Mouse (Mus musculus) neural tube, embryonic 11.5 days (tissue): Measurements from ENCODE around the gene Atf3. TPM values are rescaled to one million over a fixed set of nuclear protein-coding genes. Genes with fewer than 3 reads are reported as not detected.

Source experiments
- ATAC-seq: fragments of 200-750 bp; cut with Nextera tagmentation; 2 replicates; pipeline ENCODE4 v1.8.0; 2017; ENCODE audit warnings: moderate number of reproducible peaks, mild to moderate bottlenecking, moderate TSS enrichment, moderate library complexity; ENCODE audit not compliant: insufficient read depth, low FRiP score, low TSS enrichment
- DNase-seq: peaks from one replicate; pipeline ENCODE4 v3.0.0-alpha.2; 2015; ENCODE audit warnings: low spot score
- H3K27ac ChIP-seq: fragments of 300-500 bp; sonication (generic); 2 replicates; pipeline ENCODE4 v1.5.1; 2014; ENCODE audit warnings: low read depth, mild to moderate bottlenecking, low read length
- H3K27me3 ChIP-seq: fragments of 300-500 bp; sonication (generic); 2 replicates; pipeline ENCODE4 v1.6.1; 2014; ENCODE audit warnings: mild to moderate bottlenecking, low read length, mixed read lengths; ENCODE audit not compliant: control insufficient read depth, insufficient read depth
- H3K36me3 ChIP-seq: fragments of 300-500 bp; sonication (generic); 2 replicates; pipeline ENCODE4 v1.6.1; 2014; ENCODE audit warnings: mild to moderate bottlenecking, low read length, moderate library complexity, mixed read lengths; ENCODE audit not compliant: control insufficient read depth, insufficient read depth
- H3K4me1 ChIP-seq: fragments of 300-500 bp; sonication (generic); 2 replicates; pipeline ENCODE4 v1.6.1; 2014; ENCODE audit warnings: low read length, mixed read lengths; ENCODE audit not compliant: control insufficient read depth, insufficient read depth
- H3K4me2 ChIP-seq: fragments of 300-500 bp; sonication (generic); 2 replicates; pipeline ENCODE4 v1.6.1; 2014; ENCODE audit warnings: low read depth, mild to moderate bottlenecking, moderate library complexity
- H3K4me3 ChIP-seq: fragments of 300-500 bp; sonication (generic); 2 replicates; pipeline ENCODE4 v1.5.1; 2014; ENCODE audit warnings: low read depth, low read length
- H3K9ac ChIP-seq: fragments of 300-500 bp; sonication (generic); 2 replicates; pipeline ENCODE4 v1.6.1; 2014; ENCODE audit warnings: mild to moderate bottlenecking, low read length
- H3K9me3 ChIP-seq: fragments of 300-500 bp; sonication (generic); 2 replicates; pipeline ENCODE4 v1.6.1; 2016; ENCODE audit warnings: low read length; ENCODE audit not compliant: control insufficient read depth
- WGBS: fragments of 180-500 bp; shearing (Covaris S2); extraction: QIAGEN DNeasy Blood & Tissue Kit; methylation state at CpG from one replicate; pipeline ENCODE4 v1.1.7; 2014; 5-methylcytosine and 5-hydroxymethylcytosine counted together
- polyA plus RNA-seq: library from polyadenylated mRNA; unstranded; fragments of >200 nt; fragmentation: Nextera tagmentation; extraction: Ambion mirVana; gene quantifications from 2 replicates; pipeline ENCODE4 v1.2.1, GENCODE M21; 2014

The Atf3 gene
- polyA plus RNA-seq, 1 experiment from 2014 or later: 3.2 TPM

GRCm38 (mm10) chr1:191205791-191206190, 12.0 kb downstream of the Atf3 start:
- 87% methylated on average over 5 of the region's 5 CpGs for WGBS
- Histone ChIP-seq H3K9me3 (no peaks in the 10 kb centered on the region), H3K4me1 (no peaks in the 10 kb centered on the region), H3K36me3 (no peaks in the 10 kb centered on the region), H3K9ac (no peak overlapping the region), H3K27ac (no peak overlapping the region), H3K4me2 (no peak overlapping the region), H3K27me3 (no peaks in the 10 kb centered on the region), H3K4me3 (no peak overlapping the region)
- no peak for DNase-seq
- no peak for ATAC-seq

GRCm38 (mm10) chr1:191204876-191205275, 13.0 kb downstream of the Atf3 start:
- Histone ChIP-seq H3K36me3 (no peaks in the 10 kb centered on the region), H3K27ac (no peak overlapping the region), H3K27me3 (no peaks in the 10 kb centered on the region), H3K4me3 (no peak overlapping the region), H3K4me2 (no peak overlapping the region), H3K9me3 (no peaks in the 10 kb centered on the region), H3K4me1 (no peaks in the 10 kb centered on the region), H3K9ac (no peak overlapping the region)
- DNase-seq: no peak
- ATAC-seq: no peak
- WGBS: 76% methylated on average over 5 of the region's 5 CpGs

- Histone ChIP-seq H3K27me3 (no peaks in the 10 kb centered on the region), H3K4me1 (no peaks in the 10 kb centered on the region), H3K36me3 (no peaks in the 10 kb centered on the region), H3K9me3 (no peaks in the 10 kb centered on the region), H3K4me2 (no peak overlapping the region), H3K9ac (no peak overlapping the region), H3K4me3 (no peak overlapping the region), H3K27ac (no peak overlapping the region)
- 90% methylated on average over 2 of the region's 2 CpGs for WGBS
- no peak for DNase-seq
- ATAC-seq: no peak
Measured at GRCm38 (mm10) chr1:191203496-191203895, 14.3 kb downstream of the Atf3 start.

- Histone ChIP-seq H3K36me3 (no peaks in the 10 kb centered on the region), H3K27ac (no peak overlapping the region), H3K4me1 (no peaks in the 10 kb centered on the region), H3K4me3 (no peak overlapping the region), H3K9ac (no peak overlapping the region), H3K4me2 (no peak overlapping the region), H3K27me3 (no peaks in the 10 kb centered on the region), H3K9me3 (no peaks in the 10 kb centered on the region)
- WGBS: 83% methylated on average over 11 of the region's 11 CpGs
- ATAC-seq: no peak
- DNase-seq: no peak
Measured at GRCm38 (mm10) chr1:191202208-191202952, 15.5 kb downstream of the Atf3 start.

GRCm38 (mm10) chr1:191200816-191201602, 16.8 kb downstream of the Atf3 start:
- no peaks in the 10 kb centered on the region for H3K27me3 ChIP-seq
- no peak overlapping the region for H3K27ac ChIP-seq
- no peaks in the 10 kb centered on the region for H3K36me3 ChIP-seq
- H3K4me1 ChIP-seq: no peaks in the 10 kb centered on the region
- no peak for DNase-seq
- H3K4me3 ChIP-seq: no peak overlapping the region
- no peak overlapping the region for H3K9ac ChIP-seq
- no peak for ATAC-seq
- no peaks in the 10 kb centered on the region for H3K9me3 ChIP-seq
- H3K4me2 ChIP-seq: no peak overlapping the region
- WGBS: 87% methylated on average over 9 of the region's 9 CpGs

- H3K36me3 ChIP-seq: no peaks in the 10 kb centered on the region
- WGBS: 79% methylated on average over 7 of the region's 7 CpGs
- DNase-seq (no peak), ATAC-seq (no peak)
- no peak overlapping the region for H3K27ac ChIP-seq
- no peaks in the 10 kb centered on the region for H3K27me3 ChIP-seq
- no peak overlapping the region for H3K9ac ChIP-seq
- H3K4me1 ChIP-seq: no peaks in the 10 kb centered on the region
- H3K4me3 ChIP-seq: no peak overlapping the region
- no peaks in the 10 kb centered on the region for H3K9me3 ChIP-seq
- H3K4me2 ChIP-seq: no peak overlapping the region
Measured at GRCm38 (mm10) chr1:191197916-191198315, 19.9 kb downstream of the Atf3 start.

- DNase-seq: no peak
- no peak overlapping the region for H3K4me2 ChIP-seq
- no peak overlapping the region for H3K4me3 ChIP-seq
- H3K27me3 ChIP-seq: no peaks in the 10 kb centered on the region
- H3K36me3 ChIP-seq: no peaks in the 10 kb centered on the region
- WGBS: 91% methylated on average over 6 of the region's 6 CpGs
- H3K9me3 ChIP-seq: no peaks in the 10 kb centered on the region
- no peaks in the 10 kb centered on the region for H3K4me1 ChIP-seq
- no peak overlapping the region for H3K27ac ChIP-seq
- H3K9ac ChIP-seq: no peak overlapping the region
- no peak for ATAC-seq
Measured at GRCm38 (mm10) chr1:191196016-191196415, 21.8 kb downstream of the Atf3 start.

GRCm38 (mm10) chr1:191193657-191194424, 24.0 kb downstream of the Atf3 start:
- Histone ChIP-seq H3K4me2 (no peak overlapping the region), H3K4me1 (no peaks in the 10 kb centered on the region), H3K27ac (no peak overlapping the region), H3K36me3 (no peaks in the 10 kb centered on the region), H3K4me3 (no peak overlapping the region), H3K27me3 (no peaks in the 10 kb centered on the region), H3K9me3 (no peaks in the 10 kb centered on the region), H3K9ac (no peak overlapping the region)
- ATAC-seq (no peak), DNase-seq (no peak)
- 50% methylated on average over 14 of the region's 14 CpGs for WGBS
